Mouse (Mus musculus) forelimb bud, embryonic 11.5 days (tissue): Measurements from ENCODE around the gene Txlna.
A peak's percentile ranks its signal among the peaks of the same experiment; 100 is the strongest.

ENCODE experiments used
- DNase-seq: peaks from one replicate; pipeline ENCODE4 v3.0.0-alpha.2; 2012; ENCODE audit warnings: low read depth, low spot score

Gene Txlna

GRCm38 (mm10) chr4:129640638-129641467 is at the start of gene Txlna:
Txlna (minus strand) TSS chr4:129641065.
- peak; percentile 99 for DNase-seq

- DNase-seq, result no peak
Observed at GRCm38 (mm10) chr4:129684531-129684930, 43.7 kb upstream of the Txlna start.

GRCm38 (mm10) chr4:129683901-129684493 is 43.1 kb upstream of the Txlna start:
- no peak for DNase-seq

GRCm38 (mm10) chr4:129681837-129682236 is 41.0 kb upstream of the Txlna start:
- DNase-seq, result no peak

- DNase-seq, result no peak
Observed at GRCm38 (mm10) chr4:129672878-129673449, 32.1 kb upstream of the Txlna start.

- peak; percentile 88 for DNase-seq
Observed at GRCm38 (mm10) chr4:129672083-129672877, 31.4 kb upstream of the Txlna start, which contains the start of gene Kpna6. Kpna6 (minus strand) TSS chr4:129672767.

- DNase-seq, result peak; percentile 53
Observed at GRCm38 (mm10) chr4:129671491-129672082, 30.7 kb upstream of the Txlna start.

GRCm38 (mm10) chr4:129662255-129662813 is 21.5 kb upstream of the Txlna start:
- DNase-seq, result no peak

- DNase-seq, result no peak
Observed at GRCm38 (mm10) chr4:129661584-129661983, 20.7 kb upstream of the Txlna start.

GRCm38 (mm10) chr4:129654770-129655169 is 13.9 kb upstream of the Txlna start:
- no peak for DNase-seq

- DNase-seq, result no peak
Observed at GRCm38 (mm10) chr4:129650359-129650758, 9.5 kb upstream of the Txlna start.

GRCm38 (mm10) chr4:129648656-129649055 is 7.8 kb upstream of the Txlna start:
- no peak for DNase-seq

- no peak for DNase-seq
Observed at GRCm38 (mm10) chr4:129645204-129645603, 4.3 kb upstream of the Txlna start.

- DNase-seq, result no peak
Observed at GRCm38 (mm10) chr4:129641756-129642155, 891 bp upstream of the Txlna start.

GRCm38 (mm10) chr4:129640101-129640637 is 696 bp downstream of the Txlna start:
- no peak for DNase-seq

GRCm38 (mm10) chr4:129639221-129639620 is 1.6 kb downstream of the Txlna start:
- no peak for DNase-seq

- no peak for DNase-seq
Observed at GRCm38 (mm10) chr4:129633852-129634251, 7.0 kb downstream of the Txlna start.

- no peak for DNase-seq
Observed at GRCm38 (mm10) chr4:129631867-129632266, 9.0 kb downstream of the Txlna start.

GRCm38 (mm10) chr4:129630944-129631343 is 9.9 kb downstream of the Txlna start:
- DNase-seq, result no peak

GRCm38 (mm10) chr4:129626035-129626434 is 14.8 kb downstream of the Txlna start:
- DNase-seq, result no peak

GRCm38 (mm10) chr4:129625496-129625895 is 15.4 kb downstream of the Txlna start:
- DNase-seq, result no peak
